Mouse (Mus musculus) megakaryocyte progenitor cell, adult 5-6 weeks (primary cell): ENCODE data around the gene Adgrl3. TPM values are rescaled to one million over a fixed set of nuclear protein-coding genes. Genes with fewer than 3 reads are reported as not detected.

Experiments
- ATAC-seq: replicated peaks from 2 replicates; pipeline ENCODE4 v1.8.0; 2016; ENCODE audit warnings: mild to moderate bottlenecking, moderate TSS enrichment, inconsistent platforms; ENCODE audit not compliant: poor library complexity
- total RNA-seq, 2 experiments: library from RNA; stranded (forward) in 1 of 2; stranded (reverse) in 1 of 2; fragments of 157-497, 149-512 nt in 1 of 2; fragments of 200-1000 nt in 1 of 2; gene quantifications; 2 replicates each; pipeline versions ENCODE4 v1.2.3 to v1.2.4; 2015 to 2017

Gene Adgrl3
- total RNA-seq, 2 experiments from 2014 or later, result not detected

DNA sequence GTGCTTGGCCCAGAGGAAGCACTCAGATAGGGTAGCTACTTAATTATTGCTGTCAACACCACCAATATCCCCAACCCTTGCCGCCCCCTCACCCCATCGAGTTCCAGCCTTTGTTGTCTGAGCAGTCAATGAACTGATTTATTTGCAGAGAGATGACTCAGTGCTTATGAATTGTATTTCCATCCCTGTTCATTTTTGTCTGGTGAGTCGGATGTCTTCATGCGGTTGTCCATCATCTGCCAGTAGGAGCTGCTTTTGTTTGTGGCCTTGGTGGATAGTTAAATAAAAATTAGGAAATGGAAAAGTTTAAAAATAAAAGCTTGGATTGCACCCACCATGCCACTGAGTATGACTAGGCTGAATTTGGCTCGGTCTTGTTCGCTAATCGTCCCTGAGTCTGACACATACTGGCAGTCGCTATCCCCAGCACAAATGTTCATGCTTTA is 344.3 kb downstream of the Adgrl3 start:
- ATAC-seq, result no peak

DNA sequence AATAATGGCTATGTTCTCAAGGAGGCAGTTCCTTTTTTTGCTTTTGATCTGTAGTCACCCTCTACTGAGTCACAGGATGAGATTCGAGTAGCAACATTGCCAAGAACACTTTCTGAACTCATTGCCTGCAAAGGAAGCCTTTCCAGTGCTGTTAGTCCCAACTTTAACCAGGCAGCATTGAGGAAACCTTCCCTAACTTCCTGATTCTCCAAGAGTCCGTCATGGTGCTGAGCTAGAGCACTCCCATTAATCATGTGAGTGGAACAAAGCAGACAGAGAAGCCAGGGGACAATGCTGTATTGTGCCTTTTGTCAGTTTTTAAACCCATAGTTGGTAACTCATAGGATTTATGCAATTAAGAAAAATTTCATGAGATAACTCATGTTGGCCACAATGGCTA is 345.3 kb downstream of the Adgrl3 start:
- ATAC-seq, result no peak

DNA sequence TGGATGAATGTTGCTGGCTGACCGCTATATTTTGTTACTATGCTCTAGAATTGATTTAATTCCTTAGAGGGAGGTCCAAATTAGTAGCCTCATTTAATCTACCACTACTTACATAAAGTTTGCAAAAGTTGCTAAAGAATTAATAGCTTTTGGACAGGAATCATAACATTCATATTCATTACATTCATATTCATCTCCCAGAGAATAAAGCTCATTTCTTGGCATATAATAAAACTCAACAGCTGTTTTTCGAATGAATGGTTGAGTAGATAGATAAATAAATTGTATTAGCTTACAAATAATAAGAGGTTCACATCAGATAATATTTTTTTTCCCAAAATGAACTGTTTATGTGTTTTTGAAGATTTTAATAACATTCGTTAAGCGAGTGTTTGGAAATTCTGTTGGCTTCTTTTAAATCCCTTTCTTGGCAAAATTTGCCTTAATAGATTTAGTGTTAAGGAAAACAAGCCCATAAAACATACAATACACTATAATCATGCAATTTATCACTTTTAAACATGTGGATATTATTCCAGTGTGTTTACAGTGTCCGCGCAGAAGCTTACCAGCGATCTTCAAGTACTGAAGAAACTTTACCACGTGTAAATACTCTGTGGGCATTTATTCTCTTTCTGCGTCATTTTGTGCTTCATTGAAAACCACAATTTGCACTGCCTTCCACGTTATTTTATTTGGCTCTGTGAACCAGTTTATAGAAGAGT is 350.4 kb downstream of the Adgrl3 start:
- no peak for ATAC-seq

DNA sequence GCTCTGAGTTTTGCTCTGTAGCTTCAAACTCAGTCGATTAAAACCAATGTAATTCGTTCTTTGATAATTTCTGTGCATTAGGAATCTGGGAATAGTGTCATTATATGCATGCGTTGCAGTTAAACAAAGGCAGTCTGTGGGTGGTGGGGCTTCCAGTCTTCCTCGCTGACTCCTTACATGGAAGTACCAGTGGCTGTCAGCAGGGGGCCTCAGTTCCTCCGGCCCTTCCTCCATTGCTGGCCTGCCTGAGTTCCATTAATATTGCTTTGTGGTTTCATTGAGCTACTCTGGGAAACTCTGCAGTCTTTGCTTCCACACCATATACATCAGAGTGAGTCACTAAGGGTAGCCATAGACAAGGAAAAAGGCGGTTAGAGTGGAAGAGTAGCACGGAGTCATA is 356.1 kb downstream of the Adgrl3 start:
- ATAC-seq, result no peak

DNA sequence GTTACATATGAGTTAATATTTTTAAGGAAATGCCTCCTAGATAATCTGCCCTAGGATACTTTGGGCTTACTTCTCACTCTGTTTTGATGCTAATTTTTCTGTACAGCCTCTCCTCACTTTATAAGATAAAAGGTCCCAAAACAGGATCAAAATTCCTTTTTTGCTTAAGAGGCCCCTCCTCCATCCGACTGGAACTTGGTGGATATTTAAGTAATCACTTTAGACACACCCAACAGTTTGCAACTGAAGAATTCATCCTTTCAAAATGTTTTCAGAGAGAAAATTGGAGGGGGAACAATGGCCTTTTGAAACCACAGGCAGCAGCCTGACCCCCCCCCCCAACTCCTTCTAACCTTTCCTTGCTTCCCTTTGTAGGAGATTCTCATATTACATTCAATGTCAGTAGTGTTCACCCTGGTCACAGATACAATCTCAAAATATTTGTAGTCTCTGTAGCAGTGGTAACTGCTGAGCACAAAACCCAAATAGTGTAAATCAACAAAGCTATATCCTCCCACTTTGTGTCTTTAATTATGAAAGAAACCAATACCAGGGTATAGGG is 385.7 kb downstream of the Adgrl3 start:
- ATAC-seq, result no peak

DNA sequence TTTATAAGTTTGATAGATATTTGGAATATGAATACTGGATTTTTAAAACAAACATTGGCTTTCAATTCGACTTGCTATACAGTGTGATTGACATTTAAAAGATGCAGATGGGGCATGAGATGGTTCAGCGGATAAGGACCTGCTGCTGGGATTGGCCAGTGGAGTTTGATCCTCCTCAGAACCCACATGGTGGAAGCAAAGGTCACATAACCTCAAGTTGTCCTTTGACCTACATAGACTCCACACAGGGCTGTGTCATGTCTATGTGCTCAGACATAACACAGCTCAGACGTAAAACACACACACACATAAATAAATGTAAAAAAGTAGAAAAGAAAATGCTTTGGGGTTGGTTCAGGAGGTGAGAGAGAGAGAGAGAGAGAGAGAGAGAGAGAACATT is 397.4 kb downstream of the Adgrl3 start:
- ATAC-seq, result no peak

DNA sequence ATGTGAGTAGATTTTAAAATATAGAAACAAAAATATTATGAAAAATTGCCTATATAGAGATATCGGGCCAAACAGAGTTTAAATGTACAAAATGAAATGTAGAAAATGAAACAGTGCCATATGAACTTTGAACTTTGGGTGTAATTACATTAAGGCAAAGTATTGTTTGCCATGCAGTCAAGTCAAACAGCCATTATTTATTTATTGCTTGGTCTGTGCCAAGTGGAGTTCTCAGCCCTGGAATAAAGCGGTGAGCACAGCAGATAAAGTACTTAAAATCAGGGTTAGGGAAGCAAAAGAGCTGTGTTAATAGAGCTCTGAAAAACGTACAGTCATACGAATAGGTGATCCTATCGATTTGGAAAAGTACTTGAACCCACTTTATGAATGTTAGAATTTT is 407.5 kb downstream of the Adgrl3 start:
- ATAC-seq, result no peak

DNA sequence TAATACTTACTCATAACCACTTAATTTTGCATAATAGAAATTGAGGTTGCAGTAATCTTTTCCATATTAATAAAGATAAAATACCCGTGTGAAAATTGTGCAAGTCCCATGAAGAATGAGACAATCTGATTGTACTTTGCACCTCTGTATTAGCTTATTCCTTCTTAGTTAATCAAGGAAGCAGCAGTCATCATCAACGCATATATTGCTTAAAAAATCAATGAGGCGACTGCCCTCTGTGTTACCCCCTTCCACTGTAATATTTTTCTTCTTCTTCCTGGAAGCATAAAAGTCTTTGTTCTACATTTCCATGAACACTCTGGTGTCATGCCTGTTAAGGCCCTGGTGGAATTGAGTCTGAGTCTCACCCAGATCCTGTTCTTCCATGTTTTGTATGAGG is 416.4 kb downstream of the Adgrl3 start:
- ATAC-seq, result no peak

DNA sequence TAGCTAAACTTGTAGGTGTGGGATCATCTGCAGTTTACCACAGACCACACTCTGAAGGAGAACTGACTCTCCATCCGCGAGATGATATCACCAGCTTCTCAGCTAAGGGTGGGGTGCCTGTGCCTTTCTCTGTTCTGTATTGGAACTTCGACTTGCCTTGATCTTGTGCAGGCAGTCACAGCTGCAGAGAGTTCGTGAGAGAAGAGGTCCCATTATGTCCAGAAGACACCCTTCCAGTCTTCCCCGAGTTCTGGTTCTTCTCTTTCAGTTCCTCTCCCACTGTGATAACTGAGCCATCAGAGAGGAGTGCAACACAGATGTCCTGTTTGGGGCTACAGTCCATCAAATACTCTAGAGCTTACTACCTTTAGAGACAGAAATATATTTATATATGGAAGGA is 422.2 kb downstream of the Adgrl3 start:
- ATAC-seq, result no peak

DNA sequence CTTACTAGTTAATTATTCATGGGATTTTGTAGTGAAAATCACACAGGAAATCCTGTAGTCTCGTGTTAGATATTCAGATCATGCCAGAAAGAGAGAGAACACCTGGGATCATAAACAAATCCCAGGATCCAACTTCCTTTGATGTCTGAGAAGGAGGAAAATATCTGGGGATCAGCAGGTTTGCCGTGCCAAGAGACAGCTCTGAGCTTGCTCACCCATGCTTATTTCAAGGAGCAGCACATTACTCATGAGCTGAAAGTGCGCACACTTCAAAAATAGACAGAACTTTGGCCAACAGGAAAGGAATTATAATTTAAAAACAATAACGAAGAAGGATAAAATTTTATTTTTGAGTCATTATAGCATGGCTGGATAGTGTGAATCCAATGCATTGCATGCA is 446.0 kb downstream of the Adgrl3 start:
- ATAC-seq, result no peak

DNA sequence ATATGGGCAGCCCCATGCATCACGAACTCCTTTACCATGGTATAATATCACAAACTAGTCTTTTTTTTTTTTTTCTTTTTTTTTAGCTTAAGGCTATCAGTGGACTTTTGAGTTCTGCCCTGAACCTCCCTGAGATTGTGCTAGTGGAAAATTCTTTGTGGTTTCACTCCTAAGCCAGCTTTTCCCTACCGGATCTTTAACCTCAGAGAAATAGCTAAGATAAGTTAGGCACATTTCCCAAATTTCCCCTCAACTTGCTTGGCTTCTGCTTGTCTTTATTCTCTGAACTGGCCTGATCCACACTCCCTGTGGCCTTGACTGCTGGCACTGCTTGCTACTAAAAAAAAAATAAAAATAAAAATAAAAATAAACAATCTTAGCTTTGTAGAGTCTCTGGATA is 454.7 kb downstream of the Adgrl3 start:
- no peak for ATAC-seq

DNA sequence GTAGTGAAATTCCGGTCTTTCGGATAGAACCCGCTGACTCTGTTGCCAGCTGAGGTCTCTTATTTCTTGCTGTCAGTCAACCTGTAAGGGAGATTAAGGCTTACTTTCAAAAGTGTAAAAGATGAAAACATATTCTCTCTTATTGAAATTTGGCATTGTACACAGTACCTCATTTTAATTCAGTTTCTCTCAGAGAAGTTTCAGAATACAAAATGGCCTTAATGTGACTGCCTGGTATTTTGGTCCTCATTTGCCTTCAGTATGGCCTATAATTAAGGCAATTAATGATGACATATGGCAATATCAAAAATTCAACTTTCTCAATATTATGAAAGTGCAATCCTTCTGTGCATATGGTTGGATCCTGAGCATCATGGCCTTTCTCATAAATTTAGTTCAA is 455.5 kb downstream of the Adgrl3 start:
- ATAC-seq, result no peak

DNA sequence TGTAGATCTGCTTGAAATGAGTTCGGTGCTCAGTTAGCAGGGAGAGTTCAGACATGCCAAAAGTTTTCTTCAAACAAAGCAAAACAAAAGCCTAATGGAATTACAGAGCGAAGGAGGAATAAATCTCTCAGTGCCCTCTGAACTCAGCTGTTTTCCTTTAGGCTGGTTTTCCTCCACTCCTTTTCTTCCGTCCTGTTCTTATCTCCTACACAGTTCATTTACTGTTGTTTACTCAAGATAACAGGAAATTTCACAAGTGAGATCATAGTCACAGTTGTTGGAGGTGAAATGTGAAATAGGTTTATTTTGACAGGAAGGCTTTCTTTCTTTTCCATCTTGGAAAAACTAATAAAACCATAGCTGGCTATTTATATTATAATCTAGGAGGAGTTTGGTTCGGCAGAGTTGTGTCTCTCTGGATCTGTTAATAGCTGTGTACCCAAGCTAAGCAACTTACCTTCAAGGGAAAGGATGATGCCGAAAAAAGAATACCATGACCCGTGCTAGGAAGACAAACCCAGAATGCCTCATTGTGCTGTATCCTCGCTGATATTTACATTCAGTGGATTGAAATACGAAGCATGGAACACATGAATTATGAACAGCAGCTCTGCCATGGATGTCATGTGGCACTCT is 456.2 kb downstream of the Adgrl3 start:
- ATAC-seq, result no peak

DNA sequence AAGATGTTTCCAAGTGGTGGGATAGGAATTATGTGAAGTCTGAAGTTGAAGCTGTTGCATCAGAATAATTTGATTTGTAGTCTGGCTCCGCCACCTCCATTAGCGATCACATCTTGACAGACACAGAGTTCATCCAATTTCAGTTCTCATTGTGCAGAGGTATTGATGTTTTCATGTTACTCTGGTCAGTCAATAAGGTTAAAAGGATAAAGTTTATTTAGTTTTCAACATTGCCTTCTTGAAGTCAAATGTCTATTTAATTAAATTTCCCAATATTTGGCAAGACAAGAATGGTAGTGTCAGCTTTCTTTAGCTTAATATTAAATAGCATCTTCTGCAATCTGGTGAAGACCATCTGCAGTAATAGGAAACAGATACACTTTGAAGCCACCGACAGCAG is 461.0 kb downstream of the Adgrl3 start:
- no peak for ATAC-seq

DNA sequence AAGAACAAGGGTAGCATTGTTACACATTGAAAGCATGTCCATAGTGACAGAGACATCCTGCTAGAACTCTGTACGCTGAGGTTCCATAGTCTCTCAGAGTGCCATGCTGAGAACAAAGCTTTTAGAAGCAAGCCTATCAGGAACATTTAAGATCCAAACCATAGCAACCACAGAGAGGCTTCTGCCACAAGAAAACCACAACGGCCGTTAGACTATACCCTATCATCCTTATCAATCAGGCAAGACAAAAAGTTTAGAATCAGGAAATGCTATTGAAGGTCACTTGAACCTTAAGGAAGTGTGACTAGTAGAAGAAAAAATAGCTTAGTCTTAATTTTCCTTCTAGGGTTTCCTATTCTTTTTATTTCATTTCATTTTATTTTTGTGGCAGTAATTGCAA is 464.0 kb downstream of the Adgrl3 start:
- ATAC-seq, result no peak

DNA sequence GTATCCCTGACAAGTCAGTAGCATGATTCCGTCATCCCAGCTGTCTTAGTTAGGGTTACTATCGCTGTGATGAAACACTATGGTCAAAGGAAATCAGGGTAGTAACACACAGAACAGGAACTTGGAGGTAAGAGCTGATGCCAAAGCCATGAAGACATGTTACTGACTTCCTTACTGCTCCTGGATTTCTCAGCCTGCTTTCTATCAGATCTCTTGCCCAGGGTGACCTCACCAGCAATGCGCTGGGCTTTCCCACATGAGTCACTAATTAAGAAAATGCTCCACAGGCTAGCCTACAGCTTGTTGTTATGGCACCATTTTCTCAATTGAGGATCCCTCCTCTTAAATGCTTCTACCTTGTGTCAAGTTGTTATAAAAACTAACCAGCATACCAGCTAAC is 481.1 kb downstream of the Adgrl3 start:
- ATAC-seq, result no peak

DNA sequence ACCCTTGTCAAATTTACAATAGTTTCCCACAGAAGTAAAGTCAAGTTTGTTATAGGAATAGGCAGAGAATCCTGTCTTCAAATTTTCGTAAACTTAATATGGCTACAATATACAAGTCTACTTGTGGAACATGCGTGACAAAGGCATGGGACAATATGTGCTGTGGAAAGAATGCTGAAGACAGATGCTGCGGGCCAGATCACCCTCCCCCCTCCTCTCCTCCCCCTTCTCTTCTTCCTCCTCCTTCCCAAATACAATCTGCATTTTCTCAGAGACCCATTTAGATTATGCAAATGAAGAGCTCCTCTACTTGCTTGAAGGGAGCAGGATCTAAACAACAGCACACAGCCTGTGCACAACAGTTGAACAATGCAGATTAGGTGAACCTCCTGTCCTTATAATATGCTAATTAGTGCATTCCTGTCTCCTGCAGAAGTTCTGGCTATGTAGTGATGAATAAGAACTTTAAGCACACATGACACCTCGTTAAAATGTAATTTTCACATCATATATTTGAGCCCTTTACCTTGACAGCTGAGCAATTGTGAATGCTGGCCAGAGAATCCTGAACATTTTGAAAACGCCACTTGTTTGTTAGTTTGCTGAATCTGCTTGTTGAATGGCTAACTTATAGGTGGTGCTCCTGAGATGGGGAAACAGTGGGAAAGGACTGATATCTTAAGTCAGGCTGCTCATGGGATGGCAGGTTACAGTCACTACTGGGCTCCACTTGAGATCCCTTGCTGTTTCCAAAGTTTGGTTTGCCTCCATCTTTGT is 499.0 kb downstream of the Adgrl3 start:
- no peak for ATAC-seq

DNA sequence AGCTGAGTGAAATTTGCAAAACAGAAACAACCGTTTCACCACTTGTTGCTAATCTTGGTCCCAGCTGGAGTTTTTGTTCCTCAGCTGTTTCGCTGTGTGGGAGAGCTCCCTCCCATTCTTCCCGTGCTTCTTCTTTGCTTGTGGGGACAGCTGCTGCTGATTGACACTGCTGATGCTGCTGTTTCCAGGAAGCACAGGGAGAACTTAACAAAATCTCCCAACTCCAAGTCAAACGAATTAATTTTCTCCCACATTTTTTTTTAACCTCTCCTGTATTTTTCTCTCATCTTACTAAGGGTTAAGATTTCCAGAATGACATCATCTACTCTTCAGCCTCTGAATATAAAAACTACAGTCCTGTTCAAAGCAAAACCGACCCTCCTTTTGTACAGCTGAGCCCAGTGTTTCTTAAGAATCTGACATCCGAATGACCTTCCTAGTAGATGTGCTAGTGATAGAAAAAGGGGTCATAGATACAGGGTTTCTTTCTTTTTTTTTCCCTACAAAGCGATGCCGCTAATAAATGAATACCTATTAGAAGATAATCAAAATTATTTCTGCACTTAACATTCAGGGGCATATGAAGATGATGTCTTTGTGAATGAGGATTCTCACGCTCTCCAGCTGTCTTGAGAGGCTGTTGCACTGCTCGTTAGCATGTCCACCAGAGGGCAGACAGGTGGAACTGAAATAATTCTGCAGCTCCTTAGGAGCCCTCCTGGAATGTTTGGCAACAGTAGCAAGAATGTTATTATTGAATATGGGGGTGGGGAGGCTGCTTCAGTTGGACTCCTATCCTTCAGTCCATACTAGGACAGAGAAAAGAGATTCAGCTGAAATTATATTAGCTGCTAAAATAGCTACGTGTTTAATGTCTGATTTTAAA is 499.8 kb downstream of the Adgrl3 start:
- ATAC-seq, result no peak

DNA sequence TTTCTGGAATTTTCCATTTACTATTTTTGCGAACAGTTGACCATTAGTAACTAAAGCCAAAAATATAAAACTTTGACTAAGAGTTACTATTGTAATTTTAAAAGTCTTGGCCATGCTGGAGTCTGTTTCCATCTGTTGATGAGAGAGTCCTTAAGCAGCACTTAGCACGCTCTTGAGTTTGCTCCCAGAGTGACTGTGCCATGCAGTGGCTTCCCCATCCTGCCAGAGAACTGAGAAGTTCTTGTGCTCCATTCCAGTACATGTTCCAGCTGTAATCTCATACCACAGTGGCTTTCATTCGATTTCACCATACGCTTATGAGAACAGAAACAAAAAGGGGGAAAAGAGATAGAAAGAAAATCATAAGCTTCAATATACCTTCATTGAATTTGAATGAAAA is 502.8 kb downstream of the Adgrl3 start:
- ATAC-seq, result no peak

DNA sequence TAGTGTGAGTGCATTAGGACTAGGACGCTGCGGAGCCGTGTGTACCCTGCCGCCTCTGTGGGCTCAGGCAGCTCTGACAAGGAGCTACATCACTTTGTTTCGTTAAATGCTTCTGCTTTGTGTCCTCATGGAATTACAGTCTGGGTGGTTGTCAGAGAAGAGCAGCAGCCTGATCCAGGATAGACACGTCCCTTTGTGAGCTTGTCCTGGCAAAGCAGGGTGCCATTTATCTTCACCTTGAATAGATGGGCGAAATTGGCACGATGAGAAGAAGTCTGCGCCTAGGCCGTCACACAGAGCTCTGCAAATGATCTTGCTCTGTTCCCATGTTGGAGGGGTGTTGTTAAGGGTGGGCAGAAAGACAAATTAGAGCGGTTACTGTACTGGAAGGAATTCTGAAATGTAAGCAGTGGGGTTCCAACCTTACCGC is 504.6 kb downstream of the Adgrl3 start:
- ATAC-seq, result no peak

DNA sequence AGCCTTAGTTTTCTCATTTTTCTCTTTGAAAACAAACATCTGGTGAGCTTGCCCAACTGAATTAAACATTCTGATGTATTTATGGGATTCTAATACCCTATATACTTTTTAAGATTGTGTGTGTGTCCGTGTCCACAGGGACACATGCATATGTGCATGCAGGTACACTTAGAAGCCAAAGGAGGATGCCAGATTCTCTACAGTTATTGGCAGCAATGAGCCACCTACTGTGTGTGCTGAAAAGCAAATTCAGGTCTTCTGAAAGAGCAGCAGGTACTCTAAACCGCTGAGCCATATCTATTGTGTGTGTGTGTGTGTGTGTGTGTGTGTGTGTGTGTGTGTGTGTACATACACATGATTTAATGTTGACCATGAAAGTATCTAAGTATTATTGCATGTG is 505.4 kb downstream of the Adgrl3 start:
- ATAC-seq, result no peak
